Mouse (Mus musculus) neural tube, embryonic 13.5 days (tissue): ENCODE measurements around the gene Baat. TPM values are rescaled to one million over a fixed set of nuclear protein-coding genes. Genes with fewer than 3 reads are reported as not detected.
A peak's percentile ranks its signal among the peaks of the same experiment; 100 is the strongest.
"Not testable (repeated sequence)": the region's sequence is repeated elsewhere in the genome, so short reads cannot be mapped to it uniquely, and the experiment has no call there.

ENCODE experiments used
- ATAC-seq: fragments of 200-750 bp; cut with Nextera tagmentation; 2 replicates; pipeline ENCODE4 v1.8.0; 2017; ENCODE audit warnings: low read depth, mild to moderate bottlenecking, moderate TSS enrichment, moderate library complexity
- H3K27ac ChIP-seq: fragments of 300-500 bp; sonication (generic); replicated peaks from 2 replicates; pipeline ENCODE4 v1.5.1; 2015; ENCODE audit warnings: moderate library complexity, mild to moderate bottlenecking, inconsistent platforms
- H3K27me3 ChIP-seq: fragments of 300-500 bp; sonication (generic); 2 replicates; pipeline ENCODE4 v1.6.1; 2015; ENCODE audit warnings: mild to moderate bottlenecking, inconsistent platforms
- H3K36me3 ChIP-seq: fragments of 300-500 bp; sonication (generic); 2 replicates; pipeline ENCODE4 v1.6.1; 2015; ENCODE audit warnings: mild to moderate bottlenecking, inconsistent platforms
- H3K4me1 ChIP-seq: fragments of 300-500 bp; sonication (generic); replicated peaks from 2 replicates; pipeline ENCODE4 v1.6.1; 2015; ENCODE audit warnings: inconsistent platforms
- H3K4me2 ChIP-seq: fragments of 300-500 bp; sonication (generic); 2 replicates; pipeline ENCODE4 v1.6.1; 2015; ENCODE audit warnings: inconsistent platforms, mild to moderate bottlenecking, moderate library complexity
- H3K4me3 ChIP-seq: fragments of 300-500 bp; sonication (generic); 2 replicates; pipeline ENCODE4 v1.5.1; 2015; ENCODE audit warnings: mild to moderate bottlenecking, inconsistent platforms
- H3K9ac ChIP-seq: fragments of 300-500 bp; sonication (generic); 2 replicates; pipeline ENCODE4 v1.6.1; 2015; ENCODE audit warnings: moderate library complexity, mild to moderate bottlenecking, inconsistent platforms
- H3K9me3 ChIP-seq: fragments of 300-500 bp; sonication (generic); 2 replicates; pipeline ENCODE4 v1.6.1; 2016; ENCODE audit warnings: inconsistent platforms
- WGBS: fragments of 180-500 bp; shearing (Covaris S2); methylation state at CpG from one replicate; pipeline ENCODE4 v1.1.7; 2015; 5-methylcytosine and 5-hydroxymethylcytosine counted together
- polyA plus RNA-seq: library from polyadenylated mRNA; unstranded; fragments of >200 nt; fragmentation: Nextera tagmentation; extraction: Ambion mirVana; gene quantifications from 2 replicates; pipeline ENCODE4 v1.2.1, GENCODE M21; 2015

Baat gene
- polyA plus RNA-seq, 1 experiment from 2014 or later, result not detected

DNA sequence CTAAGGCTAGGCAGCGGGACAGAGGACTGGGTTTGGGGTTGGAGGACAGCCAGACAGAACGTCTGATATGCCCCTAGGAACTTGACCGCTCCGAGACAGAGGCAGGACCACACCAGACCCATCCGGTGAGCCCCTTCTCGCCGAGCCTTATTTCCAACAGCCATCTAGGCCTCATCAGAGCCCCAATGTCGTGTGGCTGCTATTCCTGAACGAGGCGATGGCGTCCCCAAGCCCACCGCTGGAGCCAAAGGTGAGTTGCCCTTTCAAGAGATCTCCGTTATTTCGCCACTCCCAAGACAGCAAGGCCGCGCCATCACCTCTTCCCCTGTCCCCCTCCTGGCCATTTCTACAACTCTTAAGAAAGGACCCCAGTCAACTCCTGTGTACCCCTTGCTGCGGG, 15.0 kb upstream of the Baat start:
- peaks cover 37% of the 10 kb centered on the region for H3K4me1 ChIP-seq
- H3K9ac ChIP-seq, result peak overlapping the region; percentile 82
- H3K36me3 ChIP-seq, result peaks cover 34% of the 10 kb centered on the region
- H3K27ac ChIP-seq, result peak overlapping the region; percentile 55
- ATAC-seq, result peak; percentile 33; the same call in 1 of the 2 replicates
- H3K9me3 ChIP-seq, result no peaks in the 10 kb centered on the region
- peak overlapping the region; percentile 55 for H3K4me3 ChIP-seq
- WGBS, result under 1% methylated on average over 17 of the region's 17 CpGs
- H3K4me2 ChIP-seq, result peak overlapping the region; percentile 77
- H3K27me3 ChIP-seq, result no peaks in the 10 kb centered on the region

DNA sequence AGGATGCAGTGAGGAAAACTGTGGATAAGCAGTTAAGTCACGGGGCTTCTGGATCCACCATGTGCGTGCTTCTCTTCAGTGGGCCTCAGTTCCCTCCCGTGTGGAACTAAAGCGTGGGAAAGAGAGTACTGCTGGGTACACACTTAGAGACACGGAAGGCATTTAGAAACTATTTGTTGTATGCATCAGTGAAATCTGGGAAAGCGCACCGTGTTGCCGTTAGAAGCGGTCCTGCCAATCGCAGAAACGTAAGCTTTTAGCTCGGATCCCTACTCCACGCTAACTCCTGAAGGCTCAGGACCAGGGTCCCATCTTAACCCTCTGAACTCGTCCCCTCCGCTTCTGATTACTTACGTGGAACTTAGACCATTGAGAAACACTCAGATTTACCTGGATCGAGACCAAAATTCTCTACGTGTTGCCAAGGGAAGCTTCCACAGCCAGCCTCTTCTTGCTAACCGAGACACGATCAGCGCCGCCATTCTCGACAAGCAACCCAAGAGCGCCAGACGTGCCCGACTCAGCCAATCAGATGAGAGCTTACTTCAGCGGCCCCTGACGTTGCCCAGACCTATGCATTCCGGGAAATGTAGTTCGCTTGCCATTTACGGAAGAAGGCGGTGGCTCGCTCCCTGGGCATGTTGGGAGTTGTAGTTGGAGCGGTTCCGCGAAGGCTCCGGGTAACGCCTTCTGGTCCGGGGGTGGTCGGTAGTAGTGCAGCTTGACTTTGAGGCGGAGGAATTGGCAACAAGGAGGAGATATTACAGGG, 14.4 kb upstream of the Baat start, which contains the start of the genes Mrpl50 and Zfp189:
Gene Mrpl50 (minus strand): TSS at position 522 of the 769 bp plus-strand sequence.
Gene Zfp189 (plus strand): TSS at position 605 of the 769 bp plus-strand sequence.
- peak within 1 kb of the TSS; percentile 55 for H3K4me3 ChIP-seq
- H3K9me3 ChIP-seq, result no peaks in the 10 kb centered on the region
- peak within 1 kb of the TSS; percentile 82 for H3K9ac ChIP-seq
- peaks cover 28% of the 10 kb centered on the region for H3K36me3 ChIP-seq
- peak within 1 kb of the TSS; percentile 77 for H3K4me2 ChIP-seq
- ATAC-seq, result peak; percentile 100
- peaks cover 37% of the 10 kb centered on the region for H3K4me1 ChIP-seq
- H3K27me3 ChIP-seq, result no peaks in the 10 kb centered on the region
- H3K27ac ChIP-seq, result peak within 1 kb of the TSS; percentile 64
- WGBS, result under 1% methylated on average over 41 of the region's 41 CpGs

DNA sequence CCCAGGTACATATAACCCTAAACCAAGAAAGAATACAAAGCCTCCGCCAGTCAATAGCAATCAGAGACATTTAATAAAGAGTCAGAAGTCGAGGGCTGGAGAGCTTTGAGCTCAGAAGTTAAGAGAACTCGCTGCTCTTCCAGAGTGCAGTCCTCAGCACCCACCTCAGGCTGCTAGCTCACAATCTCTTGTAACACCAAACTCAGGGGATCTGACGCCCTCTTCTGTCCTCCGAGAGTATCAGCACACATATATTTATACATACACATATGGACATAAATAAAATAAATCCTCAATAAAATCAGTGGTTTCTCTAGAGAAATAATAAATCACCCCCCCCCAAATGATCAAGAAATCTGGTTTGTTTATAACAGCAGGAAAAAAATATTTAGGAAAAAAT, 13.1 kb upstream of the Baat start:
- no peaks in the 10 kb centered on the region for H3K9me3 ChIP-seq
- H3K4me2 ChIP-seq, result peak overlapping the region; percentile 62
- H3K9ac ChIP-seq, result no peak overlapping the region
- no peak overlapping the region for H3K4me3 ChIP-seq
- no peak overlapping the region for H3K27ac ChIP-seq
- WGBS, result 76% methylated on average over 5 of the region's 5 CpGs
- no peak for ATAC-seq
- peaks cover 18% of the 10 kb centered on the region for H3K36me3 ChIP-seq
- peaks cover 37% of the 10 kb centered on the region for H3K4me1 ChIP-seq
- H3K27me3 ChIP-seq, result no peaks in the 10 kb centered on the region

DNA sequence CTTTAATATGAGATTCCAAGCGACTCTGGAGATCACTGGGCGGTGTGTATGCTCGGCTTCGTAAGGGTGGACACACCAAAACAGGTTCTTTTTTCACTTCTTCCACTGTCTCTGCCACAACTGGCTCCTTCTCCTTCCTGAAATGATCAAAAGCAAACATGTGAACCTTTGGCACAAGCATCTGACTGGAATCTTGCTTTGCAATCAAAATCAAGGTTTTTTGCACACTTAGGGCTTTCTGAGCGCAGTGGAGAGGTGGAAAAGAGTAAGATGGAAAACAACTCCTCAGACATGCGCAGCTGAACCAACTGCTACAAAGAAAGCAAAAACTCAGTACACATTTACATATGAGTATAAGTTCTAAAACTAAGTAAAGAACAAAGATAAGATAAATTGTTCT, 8.1 kb upstream of the Baat start:
- H3K36me3 ChIP-seq, result peaks cover 24% of the 10 kb centered on the region
- no peak overlapping the region for H3K4me3 ChIP-seq
- no peak for ATAC-seq
- H3K4me1 ChIP-seq, result peaks cover 11% of the 10 kb centered on the region
- H3K4me2 ChIP-seq, result no peak overlapping the region
- H3K9me3 ChIP-seq, result no peaks in the 10 kb centered on the region
- no peak overlapping the region for H3K27ac ChIP-seq
- 97% methylated on average over 6 of the region's 6 CpGs for WGBS
- H3K9ac ChIP-seq, result no peak overlapping the region
- no peaks in the 10 kb centered on the region for H3K27me3 ChIP-seq

DNA sequence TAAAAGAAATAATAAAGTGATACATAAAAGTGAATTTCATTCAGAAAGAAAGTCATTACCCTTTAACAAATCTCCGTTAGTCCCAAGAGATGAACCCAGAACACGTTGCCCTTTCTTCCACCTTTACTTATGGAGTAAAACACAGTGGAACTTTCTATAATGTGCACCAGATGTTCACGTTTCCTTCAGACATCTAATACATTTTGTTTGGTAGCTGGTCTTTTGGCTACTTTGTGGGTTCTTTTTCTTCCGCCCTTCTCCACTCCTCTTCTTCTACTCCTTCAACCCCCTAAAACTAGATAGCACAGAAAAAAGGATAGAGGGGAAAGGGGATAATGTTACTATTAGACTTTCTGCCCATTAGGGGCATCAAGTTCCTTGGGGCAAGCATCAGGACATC, 6.3 kb upstream of the Baat start:
- H3K9me3 ChIP-seq, result no peaks in the 10 kb centered on the region
- no peak overlapping the region for H3K4me3 ChIP-seq
- no peak for ATAC-seq
- H3K4me2 ChIP-seq, result no peak overlapping the region
- peaks cover 24% of the 10 kb centered on the region for H3K36me3 ChIP-seq
- 90% methylated on average over 4 of the region's 4 CpGs for WGBS
- H3K27ac ChIP-seq, result no peak overlapping the region
- H3K4me1 ChIP-seq, result no peaks in the 10 kb centered on the region
- no peak overlapping the region for H3K9ac ChIP-seq
- no peaks in the 10 kb centered on the region for H3K27me3 ChIP-seq

DNA sequence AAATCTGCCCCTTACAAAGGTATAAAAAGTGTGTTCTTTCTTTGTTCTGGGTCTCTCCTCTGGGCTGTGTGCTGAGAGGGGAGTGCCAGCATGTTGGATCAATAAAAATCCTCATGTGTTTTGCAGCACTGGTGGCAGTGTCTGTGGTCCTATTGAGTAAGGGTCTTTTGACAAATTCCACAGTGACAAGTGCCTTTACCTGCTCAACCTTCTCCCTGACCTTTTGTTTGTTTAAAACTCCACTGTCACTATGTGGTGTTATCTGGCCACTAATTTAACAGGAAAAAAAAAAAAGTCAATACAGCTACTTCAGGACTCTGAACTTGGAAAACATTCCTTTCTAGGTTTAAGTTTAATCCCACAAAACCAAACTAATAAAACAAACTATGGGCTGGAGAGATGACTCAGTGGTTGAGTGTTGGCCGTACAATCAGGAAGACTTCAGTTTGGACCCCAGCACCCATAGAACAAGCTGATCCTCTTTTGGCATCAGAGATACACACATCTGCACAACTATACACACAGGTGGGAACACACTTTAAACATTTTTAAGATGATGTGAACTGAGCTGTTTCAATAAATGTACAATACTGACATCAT, 4.0 kb upstream of the Baat start:
- ATAC-seq, H3K4me3 ChIP-seq, H3K27me3 ChIP-seq, H3K4me2 ChIP-seq, H3K4me1 ChIP-seq, H3K9ac ChIP-seq, H3K27ac ChIP-seq, H3K9me3 ChIP-seq: not testable (repeated sequence)
- H3K36me3 ChIP-seq, result peaks cover 24% of the 10 kb centered on the region
- 100% methylated on average over 1 of the region's 1 CpGs for WGBS

DNA sequence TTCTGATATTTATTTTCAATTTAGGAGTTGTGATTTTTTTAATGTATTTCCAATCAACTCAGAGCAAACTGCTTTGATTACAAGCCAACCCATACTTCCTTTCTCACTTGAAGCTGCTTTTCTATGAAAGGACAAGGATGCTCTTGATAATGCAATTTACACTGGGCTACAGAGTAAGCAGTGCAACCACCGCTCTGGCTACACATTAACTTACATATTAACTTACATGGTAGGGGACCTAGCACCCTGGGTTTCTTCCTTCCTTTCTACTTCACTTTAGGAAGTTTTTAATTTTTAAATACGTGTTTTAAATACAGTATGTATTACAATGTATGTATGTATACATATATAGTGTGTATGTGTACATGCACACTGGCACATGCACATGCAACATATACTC, 2.8 kb upstream of the Baat start:
- Histone ChIP-seq H3K4me3 (no peak overlapping the region), H3K27ac (no peak overlapping the region), H3K9ac (no peak overlapping the region), H3K4me2 (no peak overlapping the region), H3K4me1 (no peaks in the 10 kb centered on the region), H3K9me3 (no peaks in the 10 kb centered on the region), H3K27me3 (no peaks in the 10 kb centered on the region), H3K36me3 (peaks cover 21% of the 10 kb centered on the region)
- no peak for ATAC-seq
- 94% methylated on average over 2 of the region's 2 CpGs for WGBS

DNA sequence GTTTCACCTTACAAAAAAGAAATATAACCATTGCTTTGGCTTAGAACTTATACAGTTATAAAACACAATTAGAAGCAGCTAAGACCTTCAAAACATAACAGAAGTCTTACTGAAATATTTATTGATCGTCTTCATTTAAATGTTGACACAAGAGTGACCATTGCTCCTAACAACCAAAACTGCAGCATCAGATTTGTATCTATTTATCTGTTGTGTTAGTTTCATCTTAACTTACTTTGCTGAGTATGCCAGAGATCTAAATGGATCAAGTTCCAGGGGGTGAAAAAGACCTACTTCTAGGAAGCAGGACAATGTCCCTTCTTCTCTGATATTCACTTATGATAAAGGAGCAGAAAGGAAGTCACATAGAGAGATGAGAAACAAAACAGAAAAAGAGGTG, 2.8 kb downstream of the Baat start:
- Histone ChIP-seq H3K36me3 (no peaks in the 10 kb centered on the region), H3K4me3 (no peak overlapping the region), H3K4me1 (no peaks in the 10 kb centered on the region), H3K27me3 (no peaks in the 10 kb centered on the region), H3K9me3 (no peaks in the 10 kb centered on the region), H3K27ac (no peak overlapping the region), H3K4me2 (no peak overlapping the region), H3K9ac (no peak overlapping the region)
- no peak for ATAC-seq
- WGBS, result 94% methylated on average over 1 of the region's 1 CpGs

DNA sequence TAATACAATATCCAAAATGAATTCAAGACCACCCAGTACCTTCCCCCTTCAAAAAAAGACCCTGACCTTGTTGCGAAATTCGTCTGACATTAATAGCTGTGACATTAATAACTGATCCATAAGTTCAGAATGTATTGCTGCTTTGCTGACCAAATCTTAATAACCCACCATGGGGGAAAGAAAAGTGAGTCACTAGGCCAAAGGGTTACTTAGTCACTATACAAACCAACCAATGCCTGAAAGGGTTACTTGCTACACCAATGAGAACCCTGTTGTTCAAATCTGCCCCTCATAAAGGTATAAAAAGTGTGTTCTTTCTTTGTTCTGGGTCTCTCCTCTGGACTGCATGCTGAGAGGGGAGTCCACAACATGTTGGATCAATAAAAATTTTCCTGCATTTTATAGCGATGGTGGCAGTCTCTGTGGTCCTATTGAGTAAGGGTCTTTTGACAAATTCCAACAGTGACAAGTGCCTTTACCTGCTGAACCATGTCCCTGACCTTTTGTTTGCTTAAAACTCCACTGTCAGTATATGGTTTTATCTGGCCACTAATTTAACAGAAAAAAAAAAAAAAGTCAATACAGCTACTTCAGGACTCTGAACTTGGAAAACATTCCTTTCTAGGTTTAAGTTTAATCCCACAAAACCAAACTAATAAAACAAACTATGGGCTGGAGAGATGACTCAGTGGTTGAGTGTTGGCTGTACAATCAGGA, 20.3 kb downstream of the Baat start:
- WGBS, result 75% methylated on average over 3 of the region's 3 CpGs
- not testable (repeated sequence) for ATAC-seq, H3K27ac ChIP-seq, H3K4me2 ChIP-seq, H3K36me3 ChIP-seq, H3K4me1 ChIP-seq, H3K9me3 ChIP-seq, H3K4me3 ChIP-seq, H3K27me3 ChIP-seq, H3K9ac ChIP-seq

DNA sequence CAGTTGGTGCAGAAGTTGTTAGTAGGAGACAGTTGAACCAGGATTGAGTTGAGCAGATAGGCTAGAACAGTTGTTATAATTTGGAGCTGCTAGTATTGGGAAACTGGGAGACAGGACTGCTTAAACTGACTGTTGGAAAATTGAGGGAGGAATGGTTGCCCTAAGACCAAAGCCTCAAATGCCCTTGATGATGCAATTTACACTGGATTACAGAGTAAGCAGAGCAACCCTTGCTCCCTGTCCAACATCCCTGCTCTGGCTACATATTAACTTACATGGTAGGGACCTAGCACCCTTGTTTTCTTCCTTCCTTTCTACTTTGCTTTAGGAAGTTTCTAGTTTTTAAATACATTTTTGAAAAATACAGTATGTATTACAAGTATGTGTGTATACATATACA, 20.9 kb downstream of the Baat start:
- ATAC-seq, result no peak
- Histone ChIP-seq H3K9ac (no peak overlapping the region), H3K27ac (no peak overlapping the region)

DNA sequence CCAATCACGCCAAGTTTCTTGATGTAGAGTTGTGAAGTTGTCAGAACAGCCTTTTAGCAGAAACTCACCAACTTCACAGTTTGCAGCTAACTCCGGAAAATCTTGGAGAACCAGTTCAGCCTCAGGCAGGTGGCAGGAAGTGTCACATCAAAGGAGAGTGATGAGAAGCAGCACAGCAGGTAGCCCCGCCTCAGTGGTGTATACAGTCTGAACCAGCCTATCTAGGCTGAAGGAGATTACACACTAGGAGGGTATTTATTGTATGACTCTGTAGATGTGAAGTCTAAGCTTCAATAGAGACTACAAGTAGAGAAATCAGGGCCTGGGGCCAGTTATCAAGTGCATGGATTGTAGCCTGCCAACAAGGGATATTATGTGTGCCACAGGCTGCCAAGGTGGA, 25.5 kb downstream of the Baat start:
- Histone ChIP-seq H3K4me3 (no peak overlapping the region), H3K4me2 (no peak overlapping the region), H3K36me3 (no peaks in the 10 kb centered on the region), H3K27me3 (no peaks in the 10 kb centered on the region; the same call in 1 of the 2 replicates), H3K4me1 (peaks cover 13% of the 10 kb centered on the region), H3K9ac (no peak overlapping the region), H3K9me3 (no peaks in the 10 kb centered on the region), H3K27ac (no peak overlapping the region)
- WGBS, result 51% methylated on average over 3 of the region's 3 CpGs
- no peak for ATAC-seq

More for the DNA sequence above, 20.9 kb downstream of the Baat start:
- no peak overlapping the region for H3K4me2 ChIP-seq
- H3K36me3 ChIP-seq, result no peaks in the 10 kb centered on the region
- H3K9me3 ChIP-seq, result no peaks in the 10 kb centered on the region
- H3K4me1 ChIP-seq, result 0 out of 2 replicates have a peak, but pooled peaks cover 2% of the 10 kb centered on the region
- H3K27me3 ChIP-seq, result no peaks in the 10 kb centered on the region; the same call in 1 of the 2 replicates
- no peak overlapping the region for H3K4me3 ChIP-seq

DNA sequence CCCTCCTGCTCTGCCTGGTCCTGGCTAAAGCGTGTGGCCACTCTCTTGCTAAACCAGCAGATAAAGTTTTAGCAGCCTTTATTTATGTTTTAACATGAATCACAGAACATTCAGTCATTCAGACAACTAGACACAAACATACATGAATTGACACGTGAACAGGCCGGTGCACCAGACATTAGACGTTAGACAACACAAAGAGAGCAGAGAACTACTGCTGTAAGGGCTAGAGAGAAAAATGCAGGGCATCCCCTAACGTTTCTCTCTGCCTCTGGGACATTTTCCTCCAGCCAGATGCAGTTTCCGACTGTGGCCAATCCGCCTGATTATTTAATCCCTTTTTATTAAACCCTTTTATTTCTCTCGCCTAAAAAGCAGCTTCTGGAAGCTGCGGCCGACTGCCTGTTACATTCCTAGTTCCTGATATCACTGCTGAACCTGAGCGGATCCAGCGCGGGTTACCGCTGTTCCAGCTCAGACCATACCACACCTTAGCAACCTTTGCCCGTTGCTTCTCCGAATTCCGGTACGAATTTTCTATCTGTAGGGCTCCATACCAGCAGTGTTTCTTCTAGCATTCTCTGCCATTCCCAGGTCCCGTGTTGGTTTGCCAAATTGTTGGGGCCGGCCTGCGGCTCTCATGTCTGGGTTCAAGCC, 26.1 kb downstream of the Baat start:
- H3K4me3 ChIP-seq, result no peak overlapping the region
- H3K9ac ChIP-seq, result no peak overlapping the region
- no peaks in the 10 kb centered on the region for H3K36me3 ChIP-seq
- no peak for ATAC-seq
- peaks cover 13% of the 10 kb centered on the region for H3K4me1 ChIP-seq
- 23% methylated on average over 21 of the region's 21 CpGs for WGBS
- H3K4me2 ChIP-seq, result peak overlapping the region; percentile 27; the same call in 1 of the 2 replicates
- H3K27me3 ChIP-seq, result no peaks in the 10 kb centered on the region; the same call in 1 of the 2 replicates
- H3K9me3 ChIP-seq, result no peaks in the 10 kb centered on the region
- H3K27ac ChIP-seq, result no peak overlapping the region
